Mouse (Mus musculus) liver, embryonic 14.5 days (tissue): ENCODE measurements around the gene Hmgcll1.

Experiments used
- CTCF ChIP-seq: IDR thresholded peaks from 2 replicates; pipeline ENCODE4 v1.5.1; 2016; ENCODE audit warnings: antibody characterized with exemption, low read depth, control low read depth
- EP300 ChIP-seq: IDR thresholded peaks from 2 replicates; pipeline ENCODE4 v1.6.1; 2016; ENCODE audit warnings: antibody characterized with exemption, low read depth

- TF ChIP-seq CTCF: no peak
- no peak for TF ChIP-seq EP300
Observed at GRCm38 (mm10) chr9:76091561-76091960, 76.9 kb downstream of the Hmgcll1 start.
